Mouse (Mus musculus) liver, postnatal 0 days (tissue): ENCODE measurements around the gene Fdps. TPM values are rescaled to one million over a fixed set of nuclear protein-coding genes. Genes with fewer than 3 reads are reported as not detected.

ENCODE experiments used
- ATAC-seq: fragments of 200-750 bp; cut with Nextera tagmentation; 2 replicates; pipeline ENCODE4 v1.8.0; 2017; ENCODE audit warnings: mild to moderate bottlenecking, moderate library complexity
- DNase-seq: peaks from one replicate; pipeline ENCODE4 v3.0.0-alpha.2; 2016
- H3K27ac ChIP-seq: fragments of 300-500 bp; sonication (generic); 2 replicates; pipeline ENCODE4 v1.5.1; 2014; ENCODE audit warnings: antibody characterized with exemption, moderate library complexity, mild to moderate bottlenecking, low read depth
- H3K27me3 ChIP-seq: fragments of 300-500 bp; sonication (generic); 2 replicates; pipeline ENCODE4 v1.6.1; 2014; ENCODE audit warnings: low read length, control low read depth, mixed read lengths; ENCODE audit not compliant: insufficient read depth
- H3K36me3 ChIP-seq: fragments of 300-500 bp; sonication (generic); replicated peaks from 2 replicates; pipeline ENCODE4 v1.6.1; 2014; ENCODE audit warnings: mild to moderate bottlenecking, control low read depth, low read length, moderate library complexity, mixed read lengths; ENCODE audit not compliant: insufficient read depth
- H3K4me1 ChIP-seq: fragments of 300-500 bp; sonication (generic); 2 replicates; pipeline ENCODE4 v1.6.1; 2014; ENCODE audit warnings: antibody characterized with exemption, mild to moderate bottlenecking, control low read depth; ENCODE audit not compliant: insufficient read depth
- H3K4me2 ChIP-seq: fragments of 300-500 bp; sonication (generic); 2 replicates; pipeline ENCODE4 v1.6.1; 2014; ENCODE audit warnings: low read depth, mild to moderate bottlenecking, low read length, moderate library complexity, mixed read lengths
- H3K4me3 ChIP-seq: fragments of 300-500 bp; sonication (generic); 2 replicates; pipeline ENCODE4 v1.5.1; 2014; ENCODE audit warnings: low read depth, low read length
- H3K9ac ChIP-seq: fragments of 300-500 bp; sonication (generic); replicated peaks from 2 replicates; pipeline ENCODE4 v1.6.1; 2014; ENCODE audit warnings: mild to moderate bottlenecking, moderate library complexity
- H3K9me3 ChIP-seq: fragments of 300-500 bp; sonication (generic); 2 replicates; pipeline ENCODE4 v1.6.1; 2016; ENCODE audit warnings: mild to moderate bottlenecking, control low read depth, low read length, mixed read lengths
- CTCF ChIP-seq: sonication (generic); IDR thresholded peaks from 2 replicates; pipeline ENCODE4 v1.5.1; 2016; ENCODE audit warnings: antibody characterized with exemption, low read depth
- EP300 ChIP-seq: IDR thresholded peaks from 2 replicates; pipeline ENCODE4 v1.6.1; 2016; ENCODE audit warnings: antibody characterized with exemption, low read depth, mild to moderate bottlenecking
- WGBS: fragments of 180-500 bp; shearing (Covaris S2); extraction: QIAGEN DNeasy Blood & Tissue Kit; methylation state at CpG from one replicate; pipeline ENCODE4 v1.1.7; 2014; ENCODE audit not compliant: insufficient replicate concordance; 5-methylcytosine and 5-hydroxymethylcytosine counted together
- polyA plus RNA-seq: library from polyadenylated mRNA; unstranded; fragments of >200 nt; fragmentation: Nextera tagmentation; extraction: Ambion mirVana; gene quantifications from 2 replicates; pipeline ENCODE4 v1.2.1, GENCODE M21; 2015

Gene Fdps
- polyA plus RNA-seq, 1 experiment from 2014 or later: 82.2 TPM

GRCm38 (mm10) chr3:89077383-89077782 lies 24.4 kb downstream of the Fdps start:
- Histone ChIP-seq H3K9ac (no peak overlapping the region), H3K4me1 (no peaks in the 10 kb centered on the region), H3K27ac (no peak overlapping the region), H3K4me2 (no peak overlapping the region), H3K9me3 (no peaks in the 10 kb centered on the region), H3K4me3 (no peak overlapping the region), H3K36me3 (peaks cover 56% of the 10 kb centered on the region), H3K27me3 (no peaks in the 10 kb centered on the region)
- no peak for ATAC-seq
- WGBS: 84% methylated on average over 9 of the region's 9 CpGs
- no peak for TF ChIP-seq EP300
- no peak for TF ChIP-seq CTCF
- DNase-seq: no peak

GRCm38 (mm10) chr3:89067265-89067664 lies 34.5 kb downstream of the Fdps start:
- Histone ChIP-seq H3K27ac (no peak overlapping the region), H3K27me3 (no peaks in the 10 kb centered on the region), H3K4me2 (no peak overlapping the region), H3K4me3 (no peak overlapping the region), H3K9me3 (no peaks in the 10 kb centered on the region), H3K4me1 (no peaks in the 10 kb centered on the region), H3K9ac (no peak overlapping the region), H3K36me3 (peaks cover 86% of the 10 kb centered on the region)
- TF ChIP-seq CTCF (no peak), EP300 (no peak)
- DNase-seq (no peak), ATAC-seq (no peak)

GRCm38 (mm10) chr3:89061696-89062095 lies 40.1 kb downstream of the Fdps start:
- Histone ChIP-seq H3K4me3 (no peak overlapping the region), H3K4me2 (no peak overlapping the region), H3K9ac (no peak overlapping the region), H3K27me3 (no peaks in the 10 kb centered on the region), H3K27ac (no peak overlapping the region), H3K36me3 (peaks cover 76% of the 10 kb centered on the region), H3K9me3 (no peaks in the 10 kb centered on the region), H3K4me1 (no peaks in the 10 kb centered on the region)
- ATAC-seq (no peak), DNase-seq (no peak)
- no peak for TF ChIP-seq CTCF
- no peak for TF ChIP-seq EP300
- 91% methylated on average over 3 of the region's 3 CpGs for WGBS

GRCm38 (mm10) chr3:89058783-89059182 lies 43.0 kb downstream of the Fdps start:
- TF ChIP-seq EP300 (no peak), CTCF (peak; percentile 63)
- Histone ChIP-seq H3K4me2 (no peak overlapping the region), H3K4me1 (no peaks in the 10 kb centered on the region), H3K9me3 (no peaks in the 10 kb centered on the region), H3K36me3 (peaks cover 66% of the 10 kb centered on the region), H3K27ac (no peak overlapping the region), H3K4me3 (no peak overlapping the region), H3K9ac (no peak overlapping the region), H3K27me3 (no peaks in the 10 kb centered on the region)
- 88% methylated on average over 3 of the region's 3 CpGs for WGBS
- ATAC-seq (no peak), DNase-seq (peak; percentile 43)

- TF ChIP-seq EP300: no peak
- TF ChIP-seq CTCF: no peak
- peaks cover 65% of the 10 kb centered on the region for H3K36me3 ChIP-seq
Measured at GRCm38 (mm10) chr3:89058361-89058760, 43.4 kb downstream of the Fdps start.

More at GRCm38 (mm10) chr3:89058361-89058760, 43.4 kb downstream of the Fdps start:
- ATAC-seq (no peak), DNase-seq (no peak)
- H3K27ac ChIP-seq: no peak overlapping the region
- 90% methylated on average over 9 of the region's 9 CpGs for WGBS
- H3K9me3 ChIP-seq: no peaks in the 10 kb centered on the region
- H3K27me3 ChIP-seq: no peaks in the 10 kb centered on the region
- H3K4me1 ChIP-seq: no peaks in the 10 kb centered on the region
- no peak overlapping the region for H3K9ac ChIP-seq
- H3K4me3 ChIP-seq: no peak overlapping the region
- no peak overlapping the region for H3K4me2 ChIP-seq

Other genes starting within 250 kb of the Fdps start
- gene Msto1, start 188.0 kb downstream of the Fdps start, polyA plus RNA-seq: 9.8 and 9.9 TPM in 2 replicates
- gene Ash1l, start 151.3 kb downstream of the Fdps start, polyA plus RNA-seq: 3.7 and 4.1 TPM in 2 replicates
- gene Dap3, start 150.8 kb downstream of the Fdps start, polyA plus RNA-seq: 59.1 and 60.9 TPM in 2 replicates
- 2.4 and 2.5 TPM in 2 replicates for gene Rusc1, start 8.6 kb downstream of the Fdps start, polyA plus RNA-seq
- not detected in 2 replicates for gene Gm43738, start 860 bp downstream of the Fdps start, polyA plus RNA-seq
- 18.6 and 27.8 TPM in 2 replicates for gene Pklr, start 34.2 kb upstream of the Fdps start, polyA plus RNA-seq
- 0.19 and 0.49 TPM in 2 replicates for gene Hcn3, start 58.2 kb upstream of the Fdps start, polyA plus RNA-seq
- 5.0 and 5.7 TPM in 2 replicates for gene Clk2, start 62.8 kb upstream of the Fdps start, polyA plus RNA-seq
- gene Scamp3, start 75.5 kb upstream of the Fdps start, polyA plus RNA-seq: 50.1 and 52.2 TPM in 2 replicates
- gene Fam189b, start 81.2 kb upstream of the Fdps start, polyA plus RNA-seq: 1.4 and 2.1 TPM in 2 replicates
- gene Gba, start 101.0 kb upstream of the Fdps start, polyA plus RNA-seq: 25.8 and 26.3 TPM in 2 replicates
- 1.3 and 1.8 TPM in 2 replicates for gene Thbs3, start 113.2 kb upstream of the Fdps start, polyA plus RNA-seq
- gene Mtx1, start 125.1 kb upstream of the Fdps start, polyA plus RNA-seq: 105 and 111 TPM in 2 replicates
- 0.40 and 0.56 TPM in 2 replicates for gene Muc1, start 127.1 kb upstream of the Fdps start, polyA plus RNA-seq
- gene Krtcap2, start 144.0 kb upstream of the Fdps start, polyA plus RNA-seq: 141 TPM in 2 replicates
- 0.06 and 0.21 TPM in 2 replicates for gene Trim46, start 144.3 kb upstream of the Fdps start, polyA plus RNA-seq
- gene Dpm3, start 157.4 kb upstream of the Fdps start, polyA plus RNA-seq: 63.2 and 73.2 TPM in 2 replicates
- 18.3 and 19.6 TPM in 2 replicates for gene Slc50a1, start 168.6 kb upstream of the Fdps start, polyA plus RNA-seq
- gene Efna1, start 179.2 kb upstream of the Fdps start, polyA plus RNA-seq: 22.1 and 27.8 TPM in 2 replicates
- not detected in 2 replicates for gene Efna3, start 221.0 kb upstream of the Fdps start, polyA plus RNA-seq
- 0.36 and 0.56 TPM in 2 replicates for gene Efna4, start 236.1 kb upstream of the Fdps start, polyA plus RNA-seq
- 9.1 and 9.2 TPM in 2 replicates for gene Adam15, start 248.0 kb upstream of the Fdps start, polyA plus RNA-seq